Mouse (Mus musculus) kidney, embryonic 15.5 days (tissue): ENCODE data around the gene Kri1. TPM values are rescaled to one million over a fixed set of nuclear protein-coding genes. Genes with fewer than 3 reads are reported as not detected.
"Not testable (repeated sequence)": the region's sequence is repeated elsewhere in the genome, so short reads cannot be mapped to it uniquely, and the experiment has no call there.

Experiments used
- ATAC-seq: fragments of 200-750 bp; cut with Nextera tagmentation; replicated peaks from 2 replicates; pipeline ENCODE4 v1.8.0; 2017; ENCODE audit warnings: moderate TSS enrichment; ENCODE audit not compliant: low FRiP score
- H3K27ac ChIP-seq: fragments of 300-500 bp; sonication (generic); 2 replicates; pipeline ENCODE4 v1.5.1; 2015; ENCODE audit warnings: mild to moderate bottlenecking, inconsistent platforms
- H3K27me3 ChIP-seq: fragments of 300-500 bp; sonication (generic); 2 replicates; pipeline ENCODE4 v1.6.1; 2015; ENCODE audit warnings: inconsistent platforms
- H3K36me3 ChIP-seq: fragments of 300-500 bp; sonication (generic); 2 replicates; pipeline ENCODE4 v1.6.1; 2015; ENCODE audit warnings: inconsistent platforms
- H3K4me1 ChIP-seq: fragments of 300-500 bp; sonication (generic); 2 replicates; pipeline ENCODE4 v1.6.1; 2015; ENCODE audit warnings: inconsistent platforms
- H3K4me2 ChIP-seq: fragments of 300-500 bp; sonication (generic); 2 replicates; pipeline ENCODE4 v1.6.1; 2015; ENCODE audit warnings: moderate library complexity, mild to moderate bottlenecking, inconsistent platforms
- H3K4me3 ChIP-seq: fragments of 300-500 bp; sonication (generic); replicated peaks from 2 replicates; pipeline ENCODE4 v1.5.1; 2015; ENCODE audit warnings: mild to moderate bottlenecking, inconsistent platforms
- H3K9ac ChIP-seq: fragments of 300-500 bp; sonication (generic); 2 replicates; pipeline ENCODE4 v1.6.1; 2015; ENCODE audit warnings: mild to moderate bottlenecking, inconsistent platforms
- H3K9me3 ChIP-seq: fragments of 300-500 bp; sonication (generic); replicated peaks from 2 replicates; pipeline ENCODE4 v1.6.1; 2016; ENCODE audit warnings: inconsistent platforms
- WGBS: fragments of 180-500 bp; shearing (Covaris S2); methylation state at CpG from one replicate; pipeline ENCODE4 v1.1.7; 2015; ENCODE audit warnings: mixed read lengths; 5-methylcytosine and 5-hydroxymethylcytosine counted together
- polyA plus RNA-seq: library from polyadenylated mRNA; unstranded; fragments of >200 nt; fragmentation: Nextera tagmentation; extraction: Ambion mirVana; gene quantifications from 2 replicates; pipeline ENCODE4 v1.2.1, GENCODE M21; 2015

Gene Kri1
- polyA plus RNA-seq, 1 experiment from 2014 or later = 19.8 TPM

- H3K9me3 ChIP-seq = no peaks in the 10 kb centered on the region
- H3K27me3 ChIP-seq = no peaks in the 10 kb centered on the region
- no peak overlapping the region for H3K9ac ChIP-seq
- no peak overlapping the region for H3K27ac ChIP-seq
- peaks cover 25% of the 10 kb centered on the region for H3K4me1 ChIP-seq
- no peak overlapping the region for H3K4me2 ChIP-seq
- WGBS = 86% methylated on average over 11 of the region's 11 CpGs
- ATAC-seq = no peak
- H3K4me3 ChIP-seq = no peak overlapping the region
- H3K36me3 ChIP-seq = no peaks in the 10 kb centered on the region
Measured at GRCm38 (mm10) chr9:21324269-21324668, 36.5 kb upstream of the Kri1 start.

GRCm38 (mm10) chr9:21322917-21323297, 35.1 kb upstream of the Kri1 start:
- WGBS = 87% methylated on average over 8 of the region's 8 CpGs
- not testable (repeated sequence) for H3K27me3 ChIP-seq, H3K4me2 ChIP-seq

GRCm38 (mm10) chr9:21322211-21322916, 34.6 kb upstream of the Kri1 start:
- H3K4me3 ChIP-seq = peak overlapping the region; percentile 71

More at GRCm38 (mm10) chr9:21322917-21323297, 35.1 kb upstream of the Kri1 start:
- not testable (repeated sequence) for H3K4me3 ChIP-seq, H3K27ac ChIP-seq, H3K9me3 ChIP-seq, ATAC-seq, H3K36me3 ChIP-seq, H3K9ac ChIP-seq
- H3K4me1 ChIP-seq = peaks cover 25% of the 10 kb centered on the region

GRCm38 (mm10) chr9:21321513-21321835, 33.7 kb upstream of the Kri1 start:
- Histone ChIP-seq H3K36me3 (no peaks in the 10 kb centered on the region), H3K4me1 (peaks cover 25% of the 10 kb centered on the region), H3K4me3 (peak overlapping the region; percentile 71), H3K4me2 (peak overlapping the region; percentile 79), H3K9ac (peak overlapping the region; percentile 60), H3K27ac (peak overlapping the region; percentile 76), H3K9me3 (no peaks in the 10 kb centered on the region), H3K27me3 (no peaks in the 10 kb centered on the region)
- 11% methylated on average over 6 of the region's 6 CpGs for WGBS
- ATAC-seq = no peak

More at GRCm38 (mm10) chr9:21322211-21322916, 34.6 kb upstream of the Kri1 start:
- Histone ChIP-seq H3K9me3 (no peaks in the 10 kb centered on the region), H3K9ac (peak overlapping the region; percentile 60; the same call in 1 of the 2 replicates), H3K27me3 (no peaks in the 10 kb centered on the region), H3K4me2 (peak overlapping the region; percentile 79), H3K36me3 (no peaks in the 10 kb centered on the region), H3K27ac (peak overlapping the region; percentile 76; the same call in 1 of the 2 replicates), H3K4me1 (peaks cover 25% of the 10 kb centered on the region)
- ATAC-seq = no peak
- 79% methylated on average over 19 of the region's 19 CpGs for whole genome bisulfite sequencing

GRCm38 (mm10) chr9:21320619-21321512, 33.1 kb upstream of the Kri1 start, which contains the start of gene Slc44a2:
TSS of gene Slc44a2 (plus strand) at chr9:21320698.
- H3K4me3 ChIP-seq = peak within 1 kb of the TSS; percentile 71
- peak within 1 kb of the TSS; percentile 60 for H3K9ac ChIP-seq
- no peaks in the 10 kb centered on the region for H3K27me3 ChIP-seq
- ATAC-seq = peak; percentile 93
- WGBS = under 1% methylated on average over 52 of the region's 52 CpGs
- H3K9me3 ChIP-seq = no peaks in the 10 kb centered on the region
- H3K36me3 ChIP-seq = no peaks in the 10 kb centered on the region
- H3K4me1 ChIP-seq = peaks cover 25% of the 10 kb centered on the region
- peak within 1 kb of the TSS; percentile 76 for H3K27ac ChIP-seq
- H3K4me2 ChIP-seq = peak within 1 kb of the TSS; percentile 79

GRCm38 (mm10) chr9:21320280-21320618, 32.5 kb upstream of the Kri1 start:
- no peak overlapping the region; the same call in 1 of the 2 replicates for H3K27ac ChIP-seq
- no peaks in the 10 kb centered on the region for H3K27me3 ChIP-seq
- ATAC-seq = peak; percentile 33; the same call in 1 of the 2 replicates
- peak overlapping the region; percentile 71 for H3K4me3 ChIP-seq
- 26% methylated on average over 4 of the region's 4 CpGs for WGBS
- H3K4me1 ChIP-seq = peaks cover 25% of the 10 kb centered on the region
- no peaks in the 10 kb centered on the region for H3K36me3 ChIP-seq
- peak overlapping the region; percentile 60 for H3K9ac ChIP-seq
- H3K9me3 ChIP-seq = no peaks in the 10 kb centered on the region
- peak overlapping the region; percentile 79 for H3K4me2 ChIP-seq

- Histone ChIP-seq H3K9me3 (no peaks in the 10 kb centered on the region), H3K4me1 (peaks cover 25% of the 10 kb centered on the region), H3K4me3 (no peak overlapping the region), H3K9ac (no peak overlapping the region), H3K27ac (no peak overlapping the region), H3K27me3 (no peaks in the 10 kb centered on the region), H3K36me3 (no peaks in the 10 kb centered on the region), H3K4me2 (no peak overlapping the region)
- WGBS = 91% methylated on average over 4 of the region's 4 CpGs
- no peak for ATAC-seq
Measured at GRCm38 (mm10) chr9:21319503-21319902, 31.7 kb upstream of the Kri1 start.

- ATAC-seq = no peak
- Histone ChIP-seq H3K9me3 (no peaks in the 10 kb centered on the region), H3K4me3 (no peak overlapping the region), H3K27ac (no peak overlapping the region), H3K9ac (no peak overlapping the region), H3K4me1 (peaks cover 22% of the 10 kb centered on the region), H3K4me2 (no peak overlapping the region), H3K27me3 (no peaks in the 10 kb centered on the region), H3K36me3 (no peaks in the 10 kb centered on the region)
- WGBS = 90% methylated on average over 6 of the region's 6 CpGs
Measured at GRCm38 (mm10) chr9:21318792-21319191, 31.0 kb upstream of the Kri1 start.

GRCm38 (mm10) chr9:21316696-21317095, 28.9 kb upstream of the Kri1 start:
- no peak for ATAC-seq
- Histone ChIP-seq H3K4me3 (no peak overlapping the region), H3K27me3 (peaks cover 11% of the 10 kb centered on the region), H3K9me3 (no peaks in the 10 kb centered on the region), H3K4me2 (no peak overlapping the region), H3K4me1 (peaks cover 24% of the 10 kb centered on the region), H3K27ac (no peak overlapping the region), H3K36me3 (no peaks in the 10 kb centered on the region), H3K9ac (no peak overlapping the region)
- WGBS = 80% methylated on average over 7 of the region's 7 CpGs

- H3K4me2 ChIP-seq = no peak overlapping the region
- ATAC-seq = no peak
- no peak overlapping the region for H3K9ac ChIP-seq
- H3K9me3 ChIP-seq = no peaks in the 10 kb centered on the region
- H3K36me3 ChIP-seq = no peaks in the 10 kb centered on the region
- H3K27me3 ChIP-seq = peaks cover 17% of the 10 kb centered on the region
- 57% methylated on average over 5 of the region's 5 CpGs for WGBS
- H3K4me3 ChIP-seq = no peak overlapping the region
- H3K27ac ChIP-seq = no peak overlapping the region
- H3K4me1 ChIP-seq = peaks cover 12% of the 10 kb centered on the region
Measured at GRCm38 (mm10) chr9:21315421-21315820, 27.7 kb upstream of the Kri1 start.

- ATAC-seq = no peak
- 89% methylated on average over 9 of the region's 9 CpGs for WGBS
Measured at GRCm38 (mm10) chr9:21314367-21315140, 26.8 kb upstream of the Kri1 start.

More at GRCm38 (mm10) chr9:21314367-21315140, 26.8 kb upstream of the Kri1 start:
- Histone ChIP-seq H3K4me2 (no peak overlapping the region), H3K27ac (no peak overlapping the region), H3K4me1 (peaks cover 14% of the 10 kb centered on the region), H3K9ac (no peak overlapping the region), H3K4me3 (no peak overlapping the region), H3K36me3 (no peaks in the 10 kb centered on the region), H3K9me3 (no peaks in the 10 kb centered on the region), H3K27me3 (peaks cover 17% of the 10 kb centered on the region)
